Mouse (Mus musculus): ENCODE data around the gene Mdk.

The Mdk gene

DNA sequence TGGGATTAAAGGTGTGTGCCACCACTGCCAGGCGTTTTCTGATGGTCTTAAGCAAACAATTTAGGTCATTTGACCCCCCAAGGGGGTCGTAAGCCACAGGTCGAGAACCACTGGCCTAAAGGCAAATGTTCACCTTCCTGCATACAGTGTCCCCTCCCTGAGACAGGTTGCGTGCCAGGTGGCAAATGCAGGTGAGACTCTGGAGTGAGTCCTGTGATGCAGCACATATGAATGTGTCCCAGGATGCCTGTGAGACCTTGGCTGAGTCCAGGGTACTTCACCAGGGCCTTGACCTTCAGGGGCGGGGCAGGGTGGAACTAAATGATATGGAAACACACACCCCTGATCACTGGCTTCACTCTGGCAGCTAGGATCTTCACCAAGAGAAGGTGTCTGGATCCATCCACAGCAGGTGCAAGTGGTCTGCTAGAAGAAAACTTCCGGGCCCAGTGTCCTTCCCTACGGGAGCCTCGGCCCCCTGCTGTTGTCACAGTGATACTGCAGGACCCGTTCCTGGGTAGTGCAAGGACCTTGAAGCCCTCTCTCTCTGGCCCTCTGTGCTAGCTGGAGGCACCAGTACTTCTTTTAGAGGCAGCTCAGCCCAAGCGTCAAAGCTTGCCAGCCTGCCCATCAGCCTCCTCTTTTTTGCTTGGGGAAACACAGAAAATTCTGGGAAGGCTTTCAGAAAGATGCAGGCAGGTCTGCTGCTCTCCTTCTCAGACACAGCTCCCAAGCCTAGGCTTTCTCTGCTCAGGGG is 26.8 kb upstream of the Mdk start:
- DNase-seq (ENCODE audit: low spot score): peak; percentile 74

DNA sequence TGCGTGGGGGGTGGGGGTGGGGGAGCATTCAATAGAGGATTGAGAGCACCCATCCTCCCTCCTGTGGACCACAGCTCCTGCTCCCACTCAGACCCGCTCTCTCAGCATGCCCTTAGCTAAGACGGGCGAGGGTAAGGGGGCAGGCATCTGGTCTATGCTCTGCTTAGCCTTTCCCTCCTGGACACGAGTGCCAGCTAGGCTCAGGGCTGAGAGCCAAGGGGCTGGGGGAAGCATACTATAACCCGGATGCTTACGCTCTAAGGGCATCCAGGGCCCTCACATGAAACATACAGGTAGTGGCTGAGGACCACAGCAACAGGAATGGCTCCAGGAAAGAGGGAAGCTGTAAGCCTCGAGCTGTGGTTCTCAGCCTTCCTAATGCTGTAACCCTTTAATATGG is 26.0 kb upstream of the Mdk start:
- DNase-seq (ENCODE audit: low spot score): no peak

- DNase-seq (ENCODE audit: low spot score): no peak
Observed at GRCm38 (mm10) chr2:91957096-91957495, 25.0 kb upstream of the Mdk start.

GRCm38 (mm10) chr2:91955875-91956274 is 23.8 kb upstream of the Mdk start:
- no peak for DNase-seq (ENCODE audit: low spot score)

DNA sequence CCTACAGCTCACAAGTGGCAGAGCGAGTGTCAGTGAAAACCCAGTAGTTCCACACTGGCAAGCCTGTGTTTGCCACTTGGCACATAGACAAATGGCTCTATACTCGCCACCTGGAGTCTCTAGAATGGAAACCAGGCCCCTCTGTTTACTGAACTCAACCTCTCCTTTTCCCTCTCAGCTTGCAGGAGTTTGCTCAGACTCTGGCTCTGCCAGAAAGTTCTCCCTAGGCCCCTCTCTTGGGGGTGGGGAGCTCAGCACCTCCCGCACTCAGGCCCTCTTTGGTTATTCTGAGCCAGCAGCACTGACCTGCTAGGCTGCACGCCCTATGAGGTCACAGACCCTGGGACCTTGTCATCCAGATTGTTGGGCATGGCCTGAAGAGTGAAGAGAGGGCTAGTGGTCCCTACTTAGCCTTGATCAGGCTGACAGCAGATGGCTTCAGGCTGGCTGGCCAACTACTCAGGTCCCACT is 23.1 kb upstream of the Mdk start:
- no peak for DNase-seq (ENCODE audit: low spot score)

DNA sequence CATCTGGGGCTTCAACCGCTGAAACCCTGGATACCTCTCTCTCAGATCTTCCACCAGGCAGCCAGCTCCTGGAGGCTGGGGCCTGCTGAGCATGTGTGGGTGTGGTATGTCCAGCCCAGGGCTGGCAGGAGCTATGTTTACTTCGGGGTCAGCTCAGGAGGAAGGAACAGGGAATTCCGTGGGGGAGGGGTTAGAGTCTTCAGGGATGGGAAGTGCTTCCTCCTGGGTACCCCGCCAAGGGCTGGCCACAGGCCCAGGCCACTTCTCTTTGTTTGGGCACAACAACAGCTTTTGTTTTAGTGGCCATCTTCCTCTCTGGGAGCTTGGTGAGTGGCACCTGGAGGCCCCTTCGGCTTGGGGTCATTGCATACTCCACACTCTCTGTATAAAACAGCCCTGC is 21.7 kb upstream of the Mdk start:
- DNase-seq (ENCODE audit: low spot score): peak; percentile 70

- no peak for DNase-seq (ENCODE audit: low spot score)
Observed at GRCm38 (mm10) chr2:91950275-91951085, 18.4 kb upstream of the Mdk start.

- no peak for DNase-seq (ENCODE audit: low spot score)
Observed at GRCm38 (mm10) chr2:91949411-91950274, 17.5 kb upstream of the Mdk start.

- DNase-seq (ENCODE audit: low spot score): no peak
Observed at GRCm38 (mm10) chr2:91948792-91949241, 16.7 kb upstream of the Mdk start.

GRCm38 (mm10) chr2:91948151-91948509 is 16.0 kb upstream of the Mdk start:
- no peak for DNase-seq (ENCODE audit: low spot score)

- DNase-seq (ENCODE audit: low spot score): no peak
Observed at GRCm38 (mm10) chr2:91947397-91948150, 15.5 kb upstream of the Mdk start.

GRCm38 (mm10) chr2:91946836-91947235 is 14.7 kb upstream of the Mdk start:
- no peak for DNase-seq (ENCODE audit: low spot score)

DNA sequence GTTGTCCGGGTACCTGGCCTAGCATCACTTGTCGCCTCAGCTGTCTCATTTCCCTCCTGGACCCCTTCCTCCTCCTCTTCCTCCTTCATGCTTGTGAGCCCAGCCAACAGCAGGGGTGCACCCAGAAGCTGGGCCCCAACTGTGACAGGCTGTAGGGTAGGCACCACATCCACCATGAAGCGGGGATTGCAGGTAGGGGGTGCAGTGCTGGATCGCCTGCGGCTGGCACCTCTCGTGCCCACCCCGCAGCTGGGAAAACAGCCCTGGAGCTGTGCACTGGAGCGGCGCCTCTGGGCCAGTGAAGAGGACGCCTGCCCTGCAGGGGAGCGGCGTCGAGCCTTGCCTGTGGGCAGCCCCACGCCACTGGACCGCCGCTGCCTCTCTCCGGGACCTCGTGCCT is 13.4 kb upstream of the Mdk start, which contains the start of gene Gm9821:
TSS of gene Gm9821 (plus strand) at position 221 of the 400 bp plus-strand sequence.
- DNase-seq (ENCODE audit: low spot score): no peak

DNA sequence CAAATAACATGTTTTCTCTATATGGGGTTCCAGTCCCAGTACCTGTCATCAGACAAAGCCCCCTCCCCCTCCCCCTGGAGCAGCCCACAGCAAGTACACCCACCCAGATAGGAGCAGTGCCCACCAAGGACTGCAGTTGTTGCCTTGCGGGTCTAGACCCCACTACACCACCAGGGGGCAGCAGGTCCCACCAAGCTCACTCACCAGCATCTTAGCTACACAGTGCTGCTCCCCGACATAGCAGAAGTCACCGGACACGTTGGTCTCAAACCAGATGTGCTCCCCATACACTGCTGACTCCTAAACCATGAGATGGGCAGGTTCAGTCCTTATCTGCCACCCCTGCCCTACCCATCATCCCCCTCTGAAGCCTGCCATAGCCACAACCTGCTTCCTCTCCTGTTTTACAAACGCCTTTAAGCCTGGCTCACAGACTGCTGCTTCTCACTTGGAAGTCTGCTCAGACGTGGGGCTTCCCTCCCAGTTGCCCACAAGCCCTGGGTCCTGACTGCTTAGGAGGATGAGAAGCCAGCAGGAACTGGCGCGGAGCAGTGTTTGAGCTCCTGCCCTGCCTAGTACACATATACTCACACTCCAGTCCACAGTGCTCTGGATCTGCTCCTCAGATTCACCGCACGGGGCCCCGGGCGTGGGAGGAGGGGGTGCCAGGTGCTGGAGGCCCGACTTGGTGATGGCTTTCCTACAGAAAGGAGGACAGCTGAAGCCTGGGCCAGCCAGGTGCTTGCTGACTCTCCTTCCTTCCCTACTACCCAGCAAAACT is 12.3 kb upstream of the Mdk start:
- DNase-seq (ENCODE audit: low spot score): peak; percentile 89

DNA sequence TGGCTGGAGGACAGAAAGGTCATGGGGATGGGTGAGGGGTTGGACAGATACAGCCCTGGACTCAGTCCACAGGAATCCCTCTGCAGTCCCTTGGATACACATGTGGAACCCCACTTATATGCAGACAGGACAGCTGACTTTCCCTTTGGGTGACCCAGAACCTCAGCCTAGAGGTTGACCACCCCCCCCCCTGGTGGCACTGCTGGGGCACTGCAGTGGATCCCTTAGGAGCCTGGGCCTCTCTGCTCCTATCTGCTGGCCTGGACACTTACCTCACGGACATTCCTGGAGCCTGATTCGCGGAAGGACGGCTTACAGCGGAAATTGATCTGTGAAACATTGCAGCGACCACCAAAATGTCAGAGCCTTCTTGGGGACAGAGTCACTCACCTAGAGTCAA is 10.3 kb upstream of the Mdk start:
- no peak for DNase-seq (ENCODE audit: low spot score)

DNA sequence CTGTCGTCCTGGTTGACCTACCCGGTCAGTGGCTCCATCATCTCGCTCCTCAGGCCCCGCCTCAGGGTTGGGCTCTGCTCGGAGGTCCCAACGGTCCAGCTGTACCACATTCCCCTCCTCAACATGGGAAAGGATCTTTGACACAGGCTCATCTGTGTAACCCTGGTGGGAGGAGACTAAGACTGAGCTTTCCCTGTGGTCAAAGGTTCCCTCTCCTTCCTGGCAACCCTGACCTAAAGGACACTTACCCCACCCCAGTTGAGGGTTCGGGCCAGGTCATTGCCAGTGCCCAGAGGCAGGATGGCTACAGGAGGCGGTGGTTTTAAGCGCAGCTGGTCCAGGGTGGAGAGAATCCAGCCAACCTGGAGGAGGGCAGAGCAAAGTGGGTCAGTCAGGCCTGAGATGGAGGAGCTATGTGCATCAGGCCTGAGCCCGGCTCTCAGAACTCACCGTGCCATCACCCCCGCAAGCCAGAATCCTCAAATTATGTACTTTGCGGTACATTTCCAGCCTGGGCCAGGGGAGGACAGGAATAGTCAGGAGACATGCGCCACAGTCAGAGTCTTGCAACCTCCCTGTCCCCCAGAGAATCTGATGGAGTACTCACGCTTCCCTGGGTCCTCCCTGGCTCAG is 7.3 kb upstream of the Mdk start:
- no peak for DNase-seq (ENCODE audit: low spot score)

DNA sequence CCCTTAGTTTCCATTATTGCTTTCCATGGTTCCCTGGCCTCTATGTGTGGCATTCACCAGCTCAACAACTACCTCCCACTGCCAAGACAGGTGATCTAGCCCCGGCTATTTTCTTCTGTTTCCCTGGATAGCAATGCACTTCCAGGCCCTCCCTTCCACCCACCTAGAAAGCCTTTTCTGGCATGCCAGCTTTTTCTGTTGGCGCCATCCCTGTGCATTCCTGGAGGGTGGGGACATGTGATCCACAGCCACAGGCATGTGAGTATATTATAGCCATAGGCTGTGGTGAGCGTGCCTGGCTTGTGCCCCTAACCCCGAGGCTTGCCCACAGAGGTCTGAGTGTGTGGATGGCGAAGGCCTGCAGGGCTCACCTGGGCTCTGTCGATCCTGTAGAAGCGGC is 4.1 kb upstream of the Mdk start:
- no peak for DNase-seq (ENCODE audit: low spot score)

DNA sequence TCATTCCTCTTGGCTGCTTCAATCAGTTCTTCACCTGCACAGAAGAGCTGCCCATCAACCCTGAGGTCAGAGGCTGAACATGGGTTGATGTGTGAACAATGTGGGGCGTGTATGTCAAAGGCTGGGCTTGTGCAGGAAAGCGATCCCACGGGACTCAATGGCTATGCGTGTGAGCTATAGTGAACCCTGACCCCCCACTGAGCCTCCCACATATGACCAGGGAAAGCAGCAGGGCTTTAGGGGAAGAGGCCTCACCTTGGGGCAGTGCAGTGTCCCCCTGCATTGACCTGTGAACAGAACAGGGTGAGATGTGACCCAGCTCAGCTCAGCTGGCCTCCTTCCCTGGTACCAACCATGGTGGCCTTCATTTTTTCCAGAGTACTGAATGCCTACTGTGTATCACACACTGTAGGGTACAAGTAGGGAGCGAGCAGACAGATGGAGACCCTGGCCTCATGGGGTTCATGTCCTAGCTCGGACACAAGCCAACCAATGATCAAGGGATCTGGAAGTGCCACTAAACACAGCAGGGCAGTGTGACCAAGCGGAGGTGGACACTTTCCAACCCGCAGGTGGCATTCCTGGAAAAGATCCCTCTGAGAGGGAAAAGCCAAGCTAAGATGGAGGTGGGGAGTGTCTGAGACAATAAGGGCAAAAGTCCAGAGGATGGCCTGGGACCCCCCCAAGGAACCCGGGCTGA is 2.9 kb upstream of the Mdk start:
- DNase-seq (ENCODE audit: low spot score): no peak

DNA sequence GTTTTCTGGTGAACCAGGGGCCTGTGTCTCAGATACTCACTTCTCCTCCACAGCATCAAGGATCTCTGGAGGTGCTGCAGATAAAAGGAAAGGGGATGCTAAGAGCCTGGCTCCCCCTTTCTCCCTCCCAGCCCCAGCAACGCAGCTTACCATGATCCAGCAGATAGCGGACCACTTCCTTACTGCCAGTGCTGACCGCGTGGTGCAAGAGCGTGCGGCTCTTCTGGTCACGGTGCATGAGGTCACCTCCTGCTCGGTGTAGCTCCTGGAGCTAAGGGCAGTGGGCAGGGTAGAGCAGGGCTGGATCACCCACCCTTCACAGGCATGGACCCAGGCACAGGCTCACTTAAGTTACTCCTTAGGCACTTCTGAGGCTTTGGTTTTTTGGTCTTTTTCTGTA is 1.9 kb upstream of the Mdk start:
- DNase-seq (ENCODE audit: low spot score): no peak

GRCm38 (mm10) chr2:91933471-91933870 is 1.4 kb upstream of the Mdk start:
- no peak for DNase-seq (ENCODE audit: low spot score)
